Mouse (Mus musculus): Measurements from ENCODE around the gene Tsc22d4. TPM values are rescaled to one million over a fixed set of nuclear protein-coding genes. Genes with fewer than 3 reads are reported as not detected.
A peak's percentile ranks its signal among the peaks of the same experiment; 100 is the strongest.

Tsc22d4 gene
- total and polyA plus RNA-seq, 2 experiments from 2014 or later: 192 to 232 TPM

DNA sequence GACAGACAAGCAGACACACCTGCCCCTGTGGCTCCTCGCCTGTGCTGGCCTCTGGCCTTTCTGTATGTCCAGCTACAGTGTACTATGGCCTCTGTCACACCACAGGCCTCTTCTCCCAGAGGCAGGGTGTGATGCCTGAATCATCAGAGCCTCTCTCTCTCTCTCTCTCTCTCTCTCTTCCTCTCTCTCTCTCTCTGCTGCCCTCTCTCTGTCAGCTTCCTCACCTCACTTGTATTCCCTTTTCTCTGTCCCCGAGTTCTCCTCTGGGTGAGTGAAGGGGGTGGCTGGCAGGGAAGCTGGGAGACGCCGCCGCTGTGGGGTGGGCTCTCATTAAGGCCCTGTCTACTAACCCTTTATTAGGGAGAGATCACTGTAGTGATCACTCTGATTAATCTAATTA, 7.0 kb upstream of the Tsc22d4 start:
- Histone ChIP-seq H3K9me3 (replicated peaks; ENCODE audit: control insufficient read depth, low read length) (no peaks in the 10 kb centered on the region), H3K4me1 (ENCODE audit: control insufficient read depth, insufficient read depth) (no peaks in the 10 kb centered on the region; the same call in 1 of the 2 replicates), H3K4me3 (ENCODE audit: low read depth, low read length) (no peak overlapping the region), H3K27ac (ENCODE audit: low read depth) (no peak overlapping the region), H3K27me3 (ENCODE audit: control insufficient read depth, insufficient read depth, low read length) (no peaks in the 10 kb centered on the region), H3K9ac (replicated peaks; ENCODE audit: low read depth, low read length) (no peak overlapping the region), H3K4me2 (ENCODE audit: low read depth, low read length) (no peak overlapping the region), H3K36me3 (replicated peaks; ENCODE audit: control insufficient read depth, insufficient read depth, low read length) (0 out of 2 replicates have a peak, but pooled peaks cover 4% of the 10 kb centered on the region)
- 48% methylated on average over 5 of the region's 5 CpGs for WGBS
- DNase-seq (ENCODE audit: low spot score) (peak; percentile 35), ATAC-seq (ENCODE audit: insufficient read depth, low read depth) (no peak)
- TF ChIP-seq EP300 (IDR thresholded peaks at IDR 0.05; ENCODE audit: low read depth): no peak
- TF ChIP-seq CTCF (IDR thresholded peaks at IDR 0.05; ENCODE audit: low read depth): peak; percentile 48

DNA sequence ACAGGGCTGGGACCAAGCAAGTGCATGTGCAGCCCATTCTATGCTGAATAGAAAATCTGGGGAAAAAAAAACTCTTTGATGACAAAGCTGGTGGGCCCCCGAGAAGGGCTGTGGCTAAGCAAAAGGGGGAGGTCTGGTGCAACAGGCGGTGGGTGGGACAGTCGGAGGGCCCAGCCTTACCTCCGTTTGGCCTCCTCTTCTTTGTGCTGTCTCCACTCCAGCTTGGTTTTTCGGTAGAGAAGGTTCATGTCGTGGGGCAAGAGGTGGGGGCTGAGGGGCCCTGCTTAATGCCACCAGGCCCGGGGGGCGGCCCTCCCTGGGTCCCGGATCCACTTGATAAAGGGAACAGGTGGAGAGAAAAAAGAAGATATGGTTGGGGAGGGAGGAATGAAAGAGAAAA, 6.1 kb upstream of the Tsc22d4 start:
- no peaks in the 10 kb centered on the region for H3K27me3 ChIP-seq (ENCODE audit: control insufficient read depth, insufficient read depth, low read length)
- H3K4me3 ChIP-seq (ENCODE audit: low read depth, low read length): no peak overlapping the region; the same call in 1 of the 2 replicates
- TF ChIP-seq CTCF (IDR thresholded peaks at IDR 0.05; ENCODE audit: low read depth) (no peak), EP300 (IDR thresholded peaks at IDR 0.05; ENCODE audit: low read depth) (no peak)
- H3K9ac ChIP-seq (replicated peaks; ENCODE audit: low read depth, low read length): no peak overlapping the region
- peak overlapping the region; percentile 6; the same call in 1 of the 2 replicates for H3K4me2 ChIP-seq (ENCODE audit: low read depth, low read length)
- H3K4me1 ChIP-seq (ENCODE audit: control insufficient read depth, insufficient read depth): no peaks in the 10 kb centered on the region; the same call in 1 of the 2 replicates
- ATAC-seq (ENCODE audit: insufficient read depth, low read depth) (no peak), DNase-seq (ENCODE audit: low spot score) (no peak)
- H3K9me3 ChIP-seq (replicated peaks; ENCODE audit: control insufficient read depth, low read length): no peaks in the 10 kb centered on the region
- 83% methylated on average over 9 of the region's 9 CpGs for WGBS
- H3K27ac ChIP-seq (ENCODE audit: low read depth): no peak overlapping the region
- 0 out of 2 replicates have a peak, but pooled peaks cover 4% of the 10 kb centered on the region for H3K36me3 ChIP-seq (replicated peaks; ENCODE audit: control insufficient read depth, insufficient read depth, low read length)

DNA sequence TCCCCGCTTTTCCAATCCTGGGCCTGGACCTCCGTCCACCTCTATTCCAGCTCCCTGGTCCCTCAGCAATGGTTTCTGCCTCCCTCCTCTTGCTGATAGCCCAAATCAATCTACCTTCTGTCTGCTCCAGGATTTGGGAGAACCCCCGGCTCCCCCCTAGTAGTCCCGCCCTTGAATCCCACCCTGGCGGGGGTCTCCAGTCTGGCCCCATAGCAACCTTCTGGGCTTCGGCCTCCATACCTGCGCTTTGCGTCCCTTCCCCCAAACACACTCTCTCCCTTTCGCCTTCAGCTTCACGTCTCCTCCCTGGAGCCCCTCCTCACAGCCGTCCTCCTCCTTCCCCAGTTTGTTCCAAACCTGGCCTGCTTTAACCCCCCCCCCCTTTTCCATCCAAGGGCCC, 5.0 kb upstream of the Tsc22d4 start:
- ATAC-seq (ENCODE audit: insufficient read depth, low read depth) (no peak), DNase-seq (ENCODE audit: low spot score) (no peak)
- Histone ChIP-seq H3K4me1 (ENCODE audit: control insufficient read depth, insufficient read depth) (peaks cover 3% of the 10 kb centered on the region; the same call in 1 of the 2 replicates), H3K27me3 (ENCODE audit: control insufficient read depth, insufficient read depth, low read length) (no peaks in the 10 kb centered on the region), H3K9me3 (replicated peaks; ENCODE audit: control insufficient read depth, low read length) (no peaks in the 10 kb centered on the region), H3K4me3 (ENCODE audit: low read depth, low read length) (peak overlapping the region; percentile 70), H3K9ac (replicated peaks; ENCODE audit: low read depth, low read length) (peak overlapping the region; percentile 70), H3K4me2 (ENCODE audit: low read depth, low read length) (peak overlapping the region; percentile 92), H3K27ac (ENCODE audit: low read depth) (no peak overlapping the region), H3K36me3 (replicated peaks; ENCODE audit: control insufficient read depth, insufficient read depth, low read length) (0 out of 2 replicates have a peak, but pooled peaks cover 4% of the 10 kb centered on the region)
- WGBS: 29% methylated on average over 11 of the region's 11 CpGs
- TF ChIP-seq CTCF (IDR thresholded peaks at IDR 0.05; ENCODE audit: low read depth) (no peak), EP300 (IDR thresholded peaks at IDR 0.05; ENCODE audit: low read depth) (no peak)

DNA sequence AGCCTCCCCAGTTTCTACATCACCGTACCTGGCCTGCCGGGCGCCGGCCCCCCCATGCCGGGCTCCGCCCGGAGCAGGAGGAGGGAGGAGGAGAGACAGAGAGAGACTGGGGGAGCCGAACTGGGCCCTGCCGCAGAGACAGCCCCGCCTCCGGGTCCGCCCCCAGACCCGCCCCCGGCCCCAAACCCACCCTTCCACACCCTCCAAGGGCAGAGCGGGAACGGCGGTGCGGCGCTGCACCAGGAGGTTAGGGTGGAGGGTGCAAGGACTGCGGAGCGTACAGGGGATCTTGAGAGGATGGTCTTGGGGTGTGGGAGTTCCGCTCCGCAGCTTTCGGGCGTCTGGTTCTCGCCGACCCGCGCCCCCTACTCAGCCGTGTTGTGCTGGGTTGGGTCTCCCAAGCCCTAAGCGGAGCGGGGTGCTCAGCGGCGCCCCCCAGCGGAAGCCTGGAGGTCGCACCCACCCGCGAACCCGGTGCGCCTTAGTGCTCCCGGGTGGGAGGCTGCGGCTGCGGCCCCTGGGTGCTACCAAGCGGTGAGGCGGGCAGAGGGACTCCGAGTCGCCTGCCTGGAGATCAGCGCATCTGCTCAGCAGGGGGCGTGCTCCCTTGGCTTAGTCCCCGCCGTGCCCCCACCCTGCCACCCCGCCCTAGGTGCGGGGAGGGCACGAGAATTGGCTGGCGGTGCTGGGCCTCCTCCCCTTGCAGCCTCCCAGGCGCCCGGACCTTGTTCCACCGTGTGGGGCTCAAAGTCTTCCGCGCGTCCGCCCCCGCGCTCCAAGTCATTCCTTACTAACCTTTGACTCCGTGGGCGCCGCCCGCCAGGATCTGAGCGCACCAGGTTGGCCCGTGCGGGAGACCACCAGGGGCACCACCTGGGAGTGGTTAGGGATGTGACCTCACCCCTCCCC, 4.3 kb upstream of the Tsc22d4 start, which contains the start of gene Nyap1:
Nyap1 (minus strand) TSS at position 585 of the 909 bp plus-strand sequence.
- ATAC-seq (ENCODE audit: insufficient read depth, low read depth): peak; percentile 72
- H3K4me3 ChIP-seq (ENCODE audit: low read depth, low read length): peak within 1 kb of the TSS; percentile 70

DNA sequence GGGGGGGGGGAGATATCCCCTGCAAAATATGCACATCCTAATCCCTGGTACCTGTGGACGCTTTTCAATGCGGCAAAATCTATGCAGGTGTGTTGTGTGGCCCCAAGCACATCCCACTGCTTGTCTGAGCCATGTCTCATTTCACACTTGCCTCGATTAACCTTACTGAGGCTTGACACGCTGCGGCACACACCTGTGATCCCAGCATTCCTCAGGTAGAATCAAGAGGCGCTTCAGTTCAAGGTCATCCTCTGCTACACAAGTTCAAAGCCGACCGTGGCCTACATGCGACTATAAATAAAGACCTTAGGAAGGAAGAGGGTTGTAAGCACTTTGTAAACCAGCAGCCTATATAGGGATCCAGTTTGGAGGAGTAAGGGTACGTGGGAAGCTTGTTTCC, 3.5 kb upstream of the Tsc22d4 start:
- no peak for DNase-seq (ENCODE audit: low spot score)
- 52% methylated on average over 10 of the region's 10 CpGs for WGBS
- Histone ChIP-seq H3K4me3 (ENCODE audit: low read depth, low read length) (peak overlapping the region; percentile 70), H3K36me3 (replicated peaks; ENCODE audit: control insufficient read depth, insufficient read depth, low read length) (no peaks in the 10 kb centered on the region), H3K9ac (replicated peaks; ENCODE audit: low read depth, low read length) (peak overlapping the region; percentile 70), H3K4me2 (ENCODE audit: low read depth, low read length) (peak overlapping the region; percentile 92), H3K27me3 (ENCODE audit: control insufficient read depth, insufficient read depth, low read length) (no peaks in the 10 kb centered on the region), H3K4me1 (ENCODE audit: control insufficient read depth, insufficient read depth) (peaks cover 3% of the 10 kb centered on the region; the same call in 1 of the 2 replicates), H3K9me3 (replicated peaks; ENCODE audit: control insufficient read depth, low read length) (no peaks in the 10 kb centered on the region), H3K27ac (ENCODE audit: low read depth) (no peak overlapping the region)
- TF ChIP-seq EP300 (IDR thresholded peaks at IDR 0.05; ENCODE audit: low read depth) (no peak), CTCF (IDR thresholded peaks at IDR 0.05; ENCODE audit: low read depth) (no peak)
- ATAC-seq (ENCODE audit: insufficient read depth, low read depth): no peak

More for the DNA sequence above, 4.3 kb upstream of the Tsc22d4 start, which contains the start of gene Nyap1:
- Histone ChIP-seq H3K36me3 (replicated peaks; ENCODE audit: control insufficient read depth, insufficient read depth, low read length) (no peaks in the 10 kb centered on the region), H3K9ac (replicated peaks; ENCODE audit: low read depth, low read length) (peak within 1 kb of the TSS; percentile 70), H3K27me3 (ENCODE audit: control insufficient read depth, insufficient read depth, low read length) (no peaks in the 10 kb centered on the region), H3K27ac (ENCODE audit: low read depth) (peak within 1 kb of the TSS; percentile 70), H3K4me2 (ENCODE audit: low read depth, low read length) (peak within 1 kb of the TSS; percentile 92), H3K4me1 (ENCODE audit: control insufficient read depth, insufficient read depth) (peaks cover 3% of the 10 kb centered on the region; the same call in 1 of the 2 replicates), H3K9me3 (replicated peaks; ENCODE audit: control insufficient read depth, low read length) (no peaks in the 10 kb centered on the region)
- under 1% methylated on average over 61 of the region's 71 CpGs for WGBS
- TF ChIP-seq CTCF (IDR thresholded peaks at IDR 0.05; ENCODE audit: low read depth): peak; percentile 54
- TF ChIP-seq EP300 (IDR thresholded peaks at IDR 0.05; ENCODE audit: low read depth): no peak
- DNase-seq (ENCODE audit: low spot score): peak; percentile 78

Measured in heart, postnatal 0 days (tissue).